27 mouse cellular contexts compared by ENCODE assay signal in genomic region chr6:87394783-87395182, GRCm38 (mm10). TPM values are rescaled to one million over a fixed set of nuclear protein-coding genes. Genes with fewer than 3 reads are reported as not detected.
DNase-seq lines count a peak whose midpoint lies in the region; ATAC-seq and TF ChIP-seq lines count a peak whose summit lies in the region.
"Had no signal": no experiment of that assay in that cellular context is flagged by ENCODE, and none has a peak within 500 bp of the region (broad histone marks: within the 10 kb centered on the region; RNA-seq: fewer than 3 reads in every experiment).

No protein-coding gene starts in this region.

- TF ChIP-seq CTCF in thymus, adult 2 months (IDR thresholded peaks at IDR 0.05; ENCODE audit: borderline replicate concordance, control insufficient read depth, extremely low read depth, insufficient read depth, low read length, poor library complexity): no peak

- no peak for DNase-seq in heart, adult 11 months
- peak; percentile 17 for DNase-seq in thymus, adult 2 months
- DNase-seq in thymus, adult 18-20 months: no peak
- DNase-seq in kidney, postnatal 10 days: peak; percentile 53
- DNase-seq in thymus, postnatal 4 days: peak; percentile 30
- DNase-seq in left cerebral cortex, postnatal 14 days (ENCODE audit: low spot score in 2 of 2): no peak
- no peak for DNase-seq in MN1 (ENCODE audit: low spot score)
- DNase-seq: adrenal gland, adult 8-10 months; cerebellum, adult 9-10 months; gastrocnemius, postnatal 14 days; heart, adult 2 months; liver, postnatal 0 days; lung, postnatal 14 days; midbrain, embryonic 14.5 days; retina, postnatal 1 day had no signal

- 73% methylated on average over 9 of the region's 9 CpGs for WGBS in heart, embryonic 15.5 days
- WGBS in thymus, adult 2 months: 57% methylated on average over 9 of the region's 9 CpGs

- TF ChIP-seq POLR2A in thymus, adult 2 months (IDR thresholded peaks at IDR 0.05; ENCODE audit: control insufficient read depth, extremely low read depth, insufficient read depth, low read length, poor library complexity): no peak

- H3K9me3 ChIP-seq in heart, embryonic 15.5 days (replicated peaks): no peaks in the 10 kb centered on the region
- H3K9me3 ChIP-seq: embryonic facial prominence, embryonic 10.5 days; forebrain, embryonic 13.5 days; limb, embryonic 10.5 days; megakaryocyte, embryonic 14.5 days had no signal

- no peak overlapping the region for H3K9ac ChIP-seq in heart, embryonic 15.5 days
- H3K9ac ChIP-seq: forebrain, embryonic 13.5 days; liver, postnatal 0 days had no signal

- peaks cover 63% of the 10 kb centered on the region for H3K27me3 ChIP-seq in heart, embryonic 15.5 days
- H3K27me3 ChIP-seq in thymus, adult 2 months (ENCODE audit: control insufficient read depth, insufficient read depth, low read length): no peaks in the 10 kb centered on the region
- H3K27me3 ChIP-seq: forebrain, embryonic 13.5 days had no signal

- H3K4me3 ChIP-seq in heart, embryonic 15.5 days: no peak overlapping the region
- H3K4me3 ChIP-seq in thymus, adult 2 months (ENCODE audit: control insufficient read depth, insufficient read depth, low read length): no peak overlapping the region
- H3K4me3 ChIP-seq: embryonic facial prominence, embryonic 10.5 days; forebrain, embryonic 13.5 days; heart, adult 2 months; layer of hippocampus, adult 2 months; limb, embryonic 10.5 days; megakaryocyte, embryonic 14.5 days had no signal

- H3K4me2 ChIP-seq in heart, embryonic 15.5 days: 0 out of 2 replicates have a peak overlapping the region, but pooled peaks have one; percentile 17
- H3K4me2 ChIP-seq: forebrain, embryonic 13.5 days had no signal

- no peaks in the 10 kb centered on the region for H3K36me3 ChIP-seq in heart, embryonic 15.5 days
- H3K36me3 ChIP-seq in thymus, adult 2 months (ENCODE audit: control insufficient read depth, insufficient read depth, low read length): no peaks in the 10 kb centered on the region
- H3K36me3 ChIP-seq: embryonic facial prominence, embryonic 10.5 days; limb, embryonic 10.5 days had no signal

- intact Hi-C loops in left cerebral cortex, postnatal 14 days (cut with DNase I): loop anchor here (5.0 kb wide), 2 partner anchors 53 to 128 kb away; no protein-coding TSS in a partner anchor

- peaks cover 16% of the 10 kb centered on the region for H3K4me1 ChIP-seq in heart, embryonic 15.5 days (replicated peaks)
- H3K4me1 ChIP-seq in thymus, adult 2 months (replicated peaks; ENCODE audit: control insufficient read depth, insufficient read depth, low read length): peaks cover 7% of the 10 kb centered on the region

- ATAC-seq in heart, embryonic 15.5 days (replicated peaks; ENCODE audit: insufficient number of reproducible peaks, insufficient read depth, low FRiP score, low read depth): no peak
- ATAC-seq: forebrain, embryonic 13.5 days; hindbrain, embryonic 16.5 days had no signal

- no peak overlapping the region for H3K27ac ChIP-seq in heart, embryonic 15.5 days
- no peak overlapping the region for H3K27ac ChIP-seq in thymus, adult 2 months (ENCODE audit: control insufficient read depth, insufficient read depth, low read length)
- H3K27ac ChIP-seq: embryonic facial prominence, embryonic 10.5 days; forebrain, embryonic 13.5 days; heart, adult 2 months; layer of hippocampus, adult 2 months; limb, embryonic 10.5 days had no signal

RNA-seq across cellular contexts. Expression of gene Gkn3, which starts 6.0 kb away (rescaled TPM):
- 1.4 and 1.9 TPM in 2 replicates for polyA plus RNA-seq in heart, embryonic 15.5 days (2015; fragmentation: Nextera tagmentation; extraction: Ambion mirVana)
- 0.69 and 0.96 TPM in 2 replicates for polyA plus RNA-seq in thymus, adult 2 months (2012; rRNA removed)
- total RNA-seq in left cerebral cortex, postnatal 14 days (2021): 1 to 10 TPM; 3.9 TPM
- total RNA-seq: common myeloid progenitor, adult 5-6 weeks; liver, adult 2 months had no signal
- polyA plus RNA-seq: embryonic facial prominence, embryonic 10.5 days; forebrain, embryonic 13.5 days; limb, embryonic 10.5 days; liver, adult 2 months; liver, postnatal 0 days; midbrain, embryonic 14.5 days had no signal

RNA-seq across cellular contexts. Expression of gene Gkn2, which starts 21.6 kb away (rescaled TPM):
- not detected in 2 replicates for polyA plus RNA-seq in heart, embryonic 15.5 days (2015; fragmentation: Nextera tagmentation; extraction: Ambion mirVana)
- polyA plus RNA-seq in thymus, adult 2 months (2012; rRNA removed): 0.40 TPM in 1 of 2 replicates, not detected in the other
- not detected for total RNA-seq in left cerebral cortex, postnatal 14 days (2021)
- total RNA-seq: adrenal gland, adult 8-10 months; common myeloid progenitor, adult 5-6 weeks; gastrocnemius, postnatal 14 days; heart, adult 2 months; hematopoietic stem cell, adult 5-6 weeks; layer of hippocampus, adult 2 months; liver, adult 2 months had no signal
- polyA plus RNA-seq: embryonic facial prominence, embryonic 10.5 days; forebrain, embryonic 13.5 days; heart, adult 2 months; hindbrain, embryonic 16.5 days; intestine, embryonic 16.5 days; limb, embryonic 10.5 days; liver, adult 2 months; liver, postnatal 0 days; midbrain, embryonic 14.5 days had no signal

RNA-seq across cellular contexts. Expression of gene Bmp10, which starts 34.0 kb away (rescaled TPM):
- polyA plus RNA-seq in heart, embryonic 15.5 days (2015; fragmentation: Nextera tagmentation; extraction: Ambion mirVana): 3.1 and 4.4 TPM in 2 replicates
- 0.08 and 4.8 TPM in 2 replicates for polyA plus RNA-seq in thymus, adult 2 months (2012; rRNA removed)
- total RNA-seq in left cerebral cortex, postnatal 14 days (2021): not detected
- total RNA-seq: adrenal gland, adult 8-10 months; common myeloid progenitor, adult 5-6 weeks; gastrocnemius, postnatal 14 days; hematopoietic stem cell, adult 5-6 weeks; layer of hippocampus, adult 2 months had no signal
- polyA plus RNA-seq: embryonic facial prominence, embryonic 10.5 days; forebrain, embryonic 13.5 days; hindbrain, embryonic 16.5 days; intestine, embryonic 16.5 days; limb, embryonic 10.5 days; midbrain, embryonic 14.5 days; testis, adult 2 months had no signal

RNA-seq across cellular contexts. Expression of gene Gkn1, which starts 44.0 kb away (rescaled TPM):
- not detected in 2 replicates for polyA plus RNA-seq in heart, embryonic 15.5 days (2015; fragmentation: Nextera tagmentation; extraction: Ambion mirVana)
- 0.52 and 0.75 TPM in 2 replicates for polyA plus RNA-seq in thymus, adult 2 months (2012; rRNA removed)
- total RNA-seq in left cerebral cortex, postnatal 14 days (2021): under 1 TPM; 0.27 to 0.29 TPM
- total RNA-seq: adrenal gland, adult 8-10 months; common myeloid progenitor, adult 5-6 weeks; gastrocnemius, postnatal 14 days; heart, adult 2 months; hematopoietic stem cell, adult 5-6 weeks; layer of hippocampus, adult 2 months; liver, adult 2 months had no signal
- polyA plus RNA-seq: embryonic facial prominence, embryonic 10.5 days; forebrain, embryonic 13.5 days; hindbrain, embryonic 16.5 days; intestine, embryonic 16.5 days; limb, embryonic 10.5 days; liver, adult 2 months; liver, postnatal 0 days; midbrain, embryonic 14.5 days had no signal

RNA-seq across cellular contexts. Expression of gene Antxr1, which starts 59.2 kb away (rescaled TPM):
- polyA plus RNA-seq in heart, embryonic 15.5 days (2015; fragmentation: Nextera tagmentation; extraction: Ambion mirVana): 5.0 and 7.4 TPM in 2 replicates
- polyA plus RNA-seq in thymus, adult 2 months (2012; rRNA removed): 3.7 and 4.0 TPM in 2 replicates
- 10 to 100 TPM; 15.4 to 15.5 TPM for total RNA-seq in left cerebral cortex, postnatal 14 days (2021)

Comparison
In these comparisons a context has a peak if more than half of its experiments do, and no peak if none do; other contexts are left out.
1. DNase-seq: peak in thymus, adult 2 months (single experiment), kidney, postnatal 10 days (single experiment) and thymus, postnatal 4 days (single experiment); none in heart, adult 11 months (single experiment), thymus, adult 18-20 months (0 of 2), left cerebral cortex, postnatal 14 days (0 of 2) and MN1 (single experiment).